Mouse (Mus musculus) right cerebral cortex, postnatal 25 days (tissue): ENCODE results near the gene Gm13278.
A peak's percentile ranks its signal among the peaks of the same experiment; 100 is the strongest.
"Not testable (repeated sequence)": the region's sequence is repeated elsewhere in the genome, so short reads cannot be mapped to it uniquely, and the experiment has no call there.

Source experiments
- DNase-seq: peaks from one replicate; pipeline ENCODE4 v3.0.0; 2022

Gene Gm13278

DNA sequence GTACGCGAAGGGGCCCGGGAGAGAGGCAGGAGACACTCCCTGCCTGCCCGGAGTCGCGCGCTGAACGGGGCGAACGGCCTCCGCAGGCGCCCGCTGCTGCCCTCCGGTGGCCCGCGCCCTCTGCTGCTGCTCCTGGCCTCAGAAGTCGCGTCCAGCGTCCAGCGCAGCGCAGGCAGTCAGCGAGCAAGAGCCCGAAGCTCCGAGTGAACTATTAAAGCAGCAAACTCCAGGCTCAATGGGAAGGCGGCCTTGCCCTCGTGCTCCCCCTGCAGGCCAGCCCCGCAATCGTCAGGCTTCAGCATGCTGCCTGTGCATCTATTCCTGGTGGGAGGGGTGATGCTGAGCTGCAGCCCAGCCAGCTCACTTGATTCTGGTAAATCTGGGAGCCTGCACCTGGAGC is at the start of gene Gm13278:
TSS of gene Gm13278 (plus strand) at position 301 of the 400 bp plus-strand sequence.
- DNase-seq = not testable (repeated sequence)

DNA sequence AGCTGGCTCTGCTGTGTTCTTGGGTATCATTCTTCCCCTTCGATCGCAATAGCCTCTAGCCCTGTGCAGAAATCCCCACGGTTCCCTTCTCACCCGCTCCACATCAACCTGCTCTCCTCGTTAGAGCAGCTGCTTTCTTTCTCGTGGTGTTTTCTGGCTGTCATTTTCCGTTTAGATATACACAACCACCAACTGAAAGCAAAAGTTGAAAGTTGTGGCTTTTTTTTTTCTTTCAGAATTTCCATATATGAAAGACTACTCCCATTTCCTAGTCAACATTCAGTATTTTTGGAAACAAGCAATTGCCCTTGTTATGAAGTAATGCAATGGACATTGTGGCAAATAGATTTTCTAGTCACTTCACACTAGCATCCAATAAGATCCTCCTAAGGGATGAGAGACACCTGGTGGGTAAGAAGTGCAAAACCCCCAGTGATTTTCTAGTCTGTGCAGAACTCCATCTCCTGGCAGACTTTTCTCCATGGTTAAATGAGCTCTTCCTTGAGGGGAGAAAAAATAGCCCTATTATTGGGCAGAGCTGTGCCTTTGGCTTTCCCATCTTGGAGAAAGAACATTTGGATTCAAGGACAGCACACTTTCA is 48.5 kb upstream of the Gm13278 start:
- no peak for DNase-seq

DNA sequence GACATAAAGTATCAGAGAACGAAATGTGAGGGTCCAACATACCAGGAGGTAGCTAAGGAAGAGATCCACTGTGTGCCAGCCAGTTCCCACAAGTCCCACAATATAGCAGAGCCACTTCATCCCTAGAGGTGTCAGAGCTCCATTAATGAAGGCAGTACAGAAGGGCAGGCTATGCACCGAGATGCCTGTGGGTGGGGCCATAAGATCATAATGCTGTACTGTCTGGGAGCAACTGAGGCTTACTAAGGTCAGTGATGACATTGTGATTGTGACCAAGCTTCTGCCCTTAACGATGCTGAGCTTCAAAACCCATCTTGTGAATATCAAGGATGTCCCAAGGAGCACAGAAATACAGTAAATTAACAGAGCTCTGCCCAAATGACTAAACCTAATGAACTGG is 47.1 kb upstream of the Gm13278 start:
- DNase-seq = no peak

DNA sequence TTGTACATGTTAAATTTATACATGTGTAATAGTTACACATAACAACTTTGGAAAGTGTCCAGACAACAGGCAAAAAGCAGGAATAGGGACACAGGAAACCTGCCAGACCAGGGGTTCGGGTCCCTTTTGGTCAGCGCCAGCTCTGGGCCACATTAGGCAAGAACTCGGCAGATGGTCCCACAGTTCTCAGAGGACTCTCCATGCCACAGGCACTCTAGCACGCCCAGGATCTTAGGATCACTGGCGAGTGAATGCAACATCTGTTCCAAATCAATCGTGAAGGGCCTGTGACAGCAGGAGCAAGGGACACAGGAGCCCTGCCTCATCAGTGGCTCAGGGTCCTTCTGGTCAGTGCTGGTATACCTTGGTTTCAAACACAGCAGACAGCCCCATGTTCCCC is 41.4 kb upstream of the Gm13278 start:
- no peak for DNase-seq

DNA sequence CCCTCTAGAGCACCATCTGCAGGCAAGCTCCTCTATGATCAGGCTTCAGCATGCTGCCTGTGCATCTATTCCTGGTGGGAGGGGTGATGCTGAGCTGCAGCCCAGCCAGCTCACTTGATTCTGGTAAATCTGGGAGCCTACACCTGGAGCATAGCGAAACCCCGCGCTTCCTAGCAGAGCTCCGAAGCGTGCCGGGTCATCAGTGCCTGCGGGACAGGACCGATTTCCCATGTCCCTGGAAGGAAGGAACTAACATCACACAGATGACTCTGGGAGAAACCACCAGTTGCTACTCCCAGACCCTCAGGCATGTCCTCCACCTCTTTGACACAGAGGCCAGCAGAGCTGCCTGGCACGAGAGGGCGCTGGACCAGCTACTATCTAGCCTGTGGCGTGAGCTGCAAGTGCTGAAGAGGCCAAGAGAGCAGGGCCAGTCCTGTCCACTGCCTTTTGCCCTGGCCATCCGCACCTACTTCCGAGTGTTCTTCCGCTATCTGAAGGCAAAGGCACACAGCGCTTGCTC is 36.5 kb upstream of the Gm13278 start, which contains the start of gene Gm13271:
TSS of gene Gm13271 (plus strand) at position 51 of the 523 bp plus-strand sequence.
- peak; percentile 62 for DNase-seq

DNA sequence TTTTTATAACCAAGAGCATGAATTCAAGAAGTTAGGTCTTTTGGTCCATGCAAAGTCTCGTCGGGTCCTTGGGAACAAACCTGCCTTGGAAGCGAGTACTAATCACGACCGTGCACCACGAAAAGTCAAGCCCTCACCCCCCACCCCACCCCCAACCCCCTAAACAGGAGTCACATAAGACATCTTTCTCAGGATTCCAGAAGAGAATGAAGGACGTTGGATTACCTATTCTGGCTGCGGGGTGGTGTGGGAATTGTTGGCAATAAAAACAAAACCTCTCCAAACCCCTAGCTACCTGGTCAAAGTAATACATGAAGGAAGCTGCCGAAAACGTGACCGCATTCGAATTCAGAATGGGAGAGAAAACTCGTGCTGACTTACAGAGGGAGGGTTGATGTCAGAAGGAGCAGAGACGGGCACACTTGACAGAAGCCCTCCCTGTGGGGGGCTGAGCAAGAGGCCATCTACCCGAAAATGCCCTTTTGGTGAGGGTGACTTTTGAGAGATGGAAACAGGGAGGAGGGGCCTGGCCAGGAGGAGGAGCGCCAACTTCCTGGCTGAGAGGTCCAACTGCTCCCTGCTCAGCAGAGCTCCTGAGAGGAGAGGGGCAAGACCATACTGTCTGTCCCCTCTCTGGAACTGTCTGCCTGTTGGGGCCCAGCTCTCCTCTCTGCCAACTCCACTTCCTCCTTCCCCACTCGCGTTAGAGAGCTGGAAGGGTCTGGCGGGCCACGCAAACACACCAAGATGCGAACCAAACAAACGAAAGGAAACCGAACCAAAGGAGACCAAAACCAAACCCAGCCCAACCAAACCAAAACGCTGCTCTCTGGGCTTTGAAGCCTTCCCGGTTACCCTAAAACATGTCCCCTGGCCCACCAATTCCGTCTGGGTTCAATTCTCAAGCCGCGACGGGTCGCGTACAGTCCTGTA is 34.5 kb upstream of the Gm13278 start:
- not testable (repeated sequence) for DNase-seq

DNA sequence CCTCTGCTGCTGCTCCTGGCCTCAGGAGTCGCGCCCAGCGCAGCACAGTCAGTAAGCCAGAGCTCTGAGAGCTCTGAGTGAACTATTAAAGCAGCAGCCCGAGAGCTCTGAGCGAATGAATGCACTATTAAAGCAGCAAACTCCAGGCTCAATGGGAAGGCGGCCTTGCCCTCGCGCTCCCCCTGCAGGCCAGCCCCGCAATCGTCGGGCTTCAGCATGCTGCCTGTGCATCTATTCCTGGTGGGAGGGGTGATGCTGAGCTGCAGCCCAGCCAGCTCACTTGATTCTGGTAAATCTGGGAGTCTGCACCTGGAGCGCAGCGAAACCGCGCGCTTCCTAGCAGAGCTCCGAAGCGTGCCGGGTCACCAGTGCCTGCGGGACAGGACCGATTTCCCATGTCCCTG is 33.7 kb upstream of the Gm13278 start:
- DNase-seq = peak; percentile 90

DNA sequence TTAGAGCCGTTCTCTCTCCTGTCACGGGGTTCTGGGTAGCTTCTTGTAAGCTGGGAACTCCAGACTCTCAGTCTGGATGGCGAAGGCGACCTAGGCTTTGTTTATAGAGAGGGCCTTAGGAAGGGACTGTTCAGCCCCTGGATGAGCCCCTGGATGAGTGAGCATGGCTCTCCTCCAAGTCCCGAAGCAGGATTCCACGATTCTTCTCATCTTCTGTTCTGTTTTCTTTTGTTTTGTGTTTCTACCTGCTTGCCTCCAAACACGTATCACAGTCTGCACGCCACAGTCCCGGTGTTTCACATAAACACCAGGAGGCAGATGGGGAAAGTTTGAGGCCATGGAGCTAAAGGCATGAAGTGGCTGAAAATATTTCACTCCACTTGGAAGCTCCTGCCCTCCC is 32.6 kb upstream of the Gm13278 start:
- not testable (repeated sequence) for DNase-seq

DNA sequence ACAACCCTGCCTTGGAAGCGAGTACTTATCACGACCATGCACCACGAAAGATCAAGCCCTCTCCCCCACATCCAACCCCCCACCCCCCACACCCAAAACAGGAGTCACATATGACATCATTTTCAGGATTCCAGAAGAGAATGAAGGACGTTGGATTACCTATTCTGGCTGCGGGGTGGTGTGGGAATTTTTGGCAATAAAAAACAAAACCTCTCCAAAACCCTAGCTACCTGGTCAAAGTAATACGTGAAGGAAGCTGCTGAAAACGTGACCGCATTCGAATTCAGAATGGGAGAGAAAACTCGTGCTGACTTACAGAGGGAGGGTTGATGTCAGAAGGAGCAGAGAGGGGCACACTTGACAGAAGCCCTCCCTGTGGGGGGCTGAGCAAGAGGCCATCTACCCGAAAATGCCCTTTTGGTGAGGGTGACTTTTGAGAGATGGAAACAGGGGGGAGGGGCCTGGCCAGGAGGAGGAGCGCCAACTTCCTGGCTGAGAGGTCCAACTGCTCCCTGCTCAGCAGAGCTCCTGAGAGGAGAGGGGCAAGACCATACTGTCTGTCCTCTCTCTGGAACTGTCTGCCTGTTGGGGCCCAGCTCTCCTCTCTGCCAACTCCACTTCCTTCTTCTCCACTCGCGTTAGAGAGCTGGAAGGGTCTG is 31.6 kb upstream of the Gm13278 start, which contains the start of gene Gm13283:
TSS of gene Gm13283 (plus strand) at position 510 of the 659 bp plus-strand sequence.
- not testable (repeated sequence) for DNase-seq

DNA sequence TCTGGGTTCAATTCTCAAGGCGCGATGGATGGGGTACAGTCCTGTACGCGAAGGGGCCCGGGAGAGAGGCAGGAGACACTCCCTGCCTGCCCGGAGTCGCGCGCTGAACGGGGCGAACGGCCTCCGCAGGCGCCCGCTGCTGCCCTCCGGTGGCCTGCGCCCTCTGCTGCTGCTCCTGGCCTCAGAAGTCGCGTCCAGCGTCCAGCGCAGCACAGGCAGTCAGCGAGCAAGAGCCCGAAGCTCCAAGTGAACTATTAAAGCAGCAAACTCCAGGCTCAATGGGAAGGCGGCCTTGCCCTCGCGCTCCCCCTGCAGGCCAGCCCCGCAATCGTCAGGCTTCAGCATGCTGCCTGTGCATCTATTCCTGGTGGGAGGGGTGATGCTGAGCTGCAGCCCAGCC is 30.9 kb upstream of the Gm13278 start:
- DNase-seq = peak; percentile 37

DNA sequence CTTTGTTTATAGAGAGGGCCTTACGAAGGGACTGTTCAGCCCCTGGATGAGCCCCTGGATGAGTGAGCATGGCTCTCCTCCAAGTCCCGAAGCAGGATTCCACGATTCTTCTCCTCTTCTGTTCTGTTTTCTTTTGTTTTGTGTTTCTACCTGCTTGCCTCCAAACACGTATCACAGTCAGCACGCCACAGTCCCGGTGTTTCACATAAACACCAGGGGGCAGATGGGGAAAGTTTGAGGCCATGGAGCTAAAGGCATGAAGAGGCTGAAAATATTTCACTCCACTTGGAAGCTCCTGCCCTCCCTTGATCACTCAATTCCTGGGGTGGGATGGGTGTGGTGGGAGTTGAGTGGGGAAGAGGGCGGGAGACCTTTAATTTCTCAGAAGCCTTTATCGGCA is 29.6 kb upstream of the Gm13278 start:
- DNase-seq = peak; percentile 63

DNA sequence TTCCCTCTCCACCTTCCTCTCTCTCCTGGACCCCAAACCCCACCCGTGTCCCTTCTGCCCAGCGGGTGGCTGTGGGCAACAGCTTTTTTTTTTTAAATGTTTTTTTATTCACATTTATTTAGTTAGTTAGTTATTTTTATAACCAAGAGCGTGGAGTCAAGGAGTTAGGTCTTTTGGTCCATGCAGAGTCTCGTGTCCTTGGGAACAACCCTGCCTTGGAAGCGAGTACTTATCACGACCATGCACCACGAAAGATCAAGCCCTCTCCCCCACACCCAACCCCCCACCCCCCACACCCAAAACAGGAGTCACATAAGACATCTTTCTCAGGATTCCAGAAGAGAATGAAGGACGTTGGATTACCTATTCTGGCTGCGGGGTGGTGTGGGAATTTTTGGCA is 29.0 kb upstream of the Gm13278 start:
- not testable (repeated sequence) for DNase-seq

DNA sequence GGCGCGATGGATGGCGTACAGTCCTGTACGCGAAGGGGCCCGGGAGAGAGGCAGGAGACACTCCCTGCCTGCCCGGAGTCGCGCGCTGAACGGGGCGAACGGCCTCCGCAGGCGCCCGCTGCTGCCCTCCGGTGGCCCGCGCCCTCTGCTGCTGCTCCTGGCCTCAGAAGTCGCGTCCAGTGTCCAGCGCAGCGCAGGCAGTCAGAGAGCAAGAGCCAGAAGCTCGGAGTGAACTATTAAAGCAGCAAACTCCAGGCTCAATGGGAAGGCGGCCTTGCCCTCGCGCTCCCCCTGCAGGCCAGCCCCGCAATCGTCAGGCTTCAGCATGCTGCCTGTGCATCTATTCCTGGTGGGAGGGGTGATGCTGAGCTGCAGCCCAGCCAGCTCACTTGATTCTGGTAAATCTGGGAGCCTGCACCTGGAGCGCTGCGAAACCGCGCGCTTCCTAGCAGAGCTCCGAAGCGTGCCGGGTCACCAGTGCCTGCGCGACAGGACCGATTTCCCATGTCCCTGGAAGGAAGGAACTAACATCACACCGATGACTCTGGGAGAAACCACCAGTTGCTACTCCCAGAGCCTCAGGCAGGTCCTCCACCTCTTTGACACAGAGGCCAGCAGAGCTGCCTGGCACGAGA is 27.8 kb upstream of the Gm13278 start:
- not testable (repeated sequence) for DNase-seq

DNA sequence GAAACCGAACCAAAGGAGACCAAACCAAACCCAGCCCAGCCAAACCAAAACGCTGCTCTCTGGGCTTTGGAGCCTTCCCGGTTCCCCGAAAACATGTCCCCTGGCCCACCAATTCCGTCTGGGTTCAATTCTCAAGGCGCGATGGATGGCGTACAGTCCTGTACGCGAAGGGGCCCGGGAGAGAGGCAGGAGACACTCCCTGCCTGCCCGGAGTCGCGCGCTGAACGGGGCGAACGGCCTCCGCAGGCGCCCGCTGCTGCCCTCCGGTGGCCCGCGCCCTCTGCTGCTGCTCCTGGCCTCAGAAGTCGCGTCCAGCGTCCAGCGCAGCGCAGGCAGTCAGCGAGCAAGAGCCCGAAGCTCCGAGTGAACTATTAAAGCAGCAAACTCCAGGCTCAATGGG is 17.8 kb upstream of the Gm13278 start, which contains the start of gene Gm13290:
TSS of gene Gm13290 (plus strand) at position 301 of the 400 bp plus-strand sequence.
- not testable (repeated sequence) for DNase-seq

DNA sequence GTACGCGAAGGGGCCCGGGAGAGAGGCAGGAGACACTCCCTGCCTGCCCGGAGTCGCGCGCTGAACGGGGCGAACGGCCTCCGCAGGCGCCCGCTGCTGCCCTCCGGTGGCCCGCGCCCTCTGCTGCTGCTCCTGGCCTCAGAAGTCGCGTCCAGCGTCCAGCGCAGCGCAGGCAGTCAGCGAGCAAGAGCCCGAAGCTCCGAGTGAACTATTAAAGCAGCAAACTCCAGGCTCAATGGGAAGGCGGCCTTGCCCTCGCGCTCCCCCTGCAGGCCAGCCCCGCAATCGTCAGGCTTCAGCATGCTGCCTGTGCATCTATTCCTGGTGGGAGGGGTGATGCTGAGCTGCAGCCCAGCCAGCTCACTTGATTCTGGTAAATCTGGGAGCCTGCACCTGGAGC is 14.7 kb upstream of the Gm13278 start, which contains the start of gene Gm13289:
TSS of gene Gm13289 (plus strand) at position 301 of the 400 bp plus-strand sequence.
- DNase-seq = not testable (repeated sequence)

DNA sequence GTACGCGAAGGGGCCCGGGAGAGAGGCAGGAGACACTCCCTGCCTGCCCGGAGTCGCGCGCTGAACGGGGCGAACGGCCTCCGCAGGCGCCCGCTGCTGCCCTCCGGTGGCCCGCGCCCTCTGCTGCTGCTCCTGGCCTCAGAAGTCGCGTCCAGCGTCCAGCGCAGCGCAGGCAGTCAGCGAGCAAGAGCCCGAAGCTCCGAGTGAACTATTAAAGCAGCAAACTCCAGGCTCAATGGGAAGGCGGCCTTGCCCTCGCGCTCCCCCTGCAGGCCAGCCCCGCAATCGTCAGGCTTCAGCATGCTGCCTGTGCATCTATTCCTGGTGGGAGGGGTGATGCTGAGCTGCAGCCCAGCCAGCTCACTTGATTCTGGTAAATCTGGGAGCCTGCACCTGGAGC is 11.8 kb upstream of the Gm13278 start, which contains the start of gene Gm13272:
TSS of gene Gm13272 (plus strand) at position 301 of the 400 bp plus-strand sequence.
- not testable (repeated sequence) for DNase-seq

DNA sequence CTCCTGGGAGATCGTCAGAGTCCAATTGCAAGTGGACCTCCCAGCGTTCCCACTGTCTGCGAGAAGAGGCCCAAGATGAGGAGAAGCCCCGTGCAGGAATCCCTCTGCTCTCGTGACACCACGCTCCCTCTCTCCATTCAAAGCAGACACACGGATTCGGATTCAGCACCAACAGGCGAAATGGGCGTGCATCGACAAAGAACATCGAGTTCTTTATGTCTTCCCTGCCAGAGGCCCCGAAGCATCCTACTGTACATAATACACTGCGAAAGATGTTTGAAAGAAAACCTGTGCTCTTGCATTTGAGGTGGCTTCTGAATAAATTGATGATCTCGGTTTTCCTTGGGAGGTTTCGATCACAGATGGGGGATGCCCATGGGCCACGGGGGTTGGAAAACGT is 11.0 kb upstream of the Gm13278 start:
- not testable (repeated sequence) for DNase-seq

DNA sequence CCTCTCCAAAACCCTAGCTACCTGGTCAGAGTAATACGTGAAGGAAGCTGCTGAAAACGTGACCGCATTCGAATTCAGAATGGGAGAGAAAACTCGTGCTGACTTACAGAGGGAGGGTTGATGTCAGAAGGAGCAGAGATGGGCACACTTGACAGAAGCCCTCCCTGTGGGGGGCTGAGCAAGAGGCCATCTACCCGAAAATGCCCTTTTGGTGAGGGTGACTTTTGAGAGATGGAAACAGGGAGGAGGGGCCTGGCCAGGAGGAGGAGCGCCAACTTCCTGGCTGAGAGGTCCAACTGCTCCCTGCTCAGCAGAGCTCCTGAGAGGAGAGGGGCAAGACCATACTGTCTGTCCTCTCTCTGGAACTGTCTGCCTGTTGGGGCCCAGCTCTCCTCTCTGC is 9.5 kb upstream of the Gm13278 start, which contains the start of gene Ifnz:
TSS of gene Ifnz (plus strand) at position 301 of the 400 bp plus-strand sequence.
- not testable (repeated sequence) for DNase-seq

DNA sequence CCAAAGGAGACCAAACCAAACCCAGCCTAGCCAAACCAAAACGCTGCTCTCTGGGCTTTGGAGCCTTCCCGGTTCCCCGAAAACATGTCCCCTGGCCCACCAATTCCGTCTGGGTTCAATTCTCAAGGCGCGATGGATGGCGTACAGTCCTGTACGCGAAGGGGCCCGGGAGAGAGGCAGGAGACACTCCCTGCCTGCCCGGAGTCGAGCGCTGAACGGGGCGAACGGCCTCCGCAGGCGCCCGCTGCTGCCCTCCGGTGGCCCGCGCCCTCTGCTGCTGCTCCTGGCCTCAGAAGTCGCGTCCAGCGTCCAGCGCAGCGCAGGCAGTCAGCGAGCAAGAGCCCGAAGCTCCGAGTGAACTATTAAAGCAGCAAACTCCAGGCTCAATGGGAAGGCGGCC is 9.0 kb upstream of the Gm13278 start:
- DNase-seq = not testable (repeated sequence)

DNA sequence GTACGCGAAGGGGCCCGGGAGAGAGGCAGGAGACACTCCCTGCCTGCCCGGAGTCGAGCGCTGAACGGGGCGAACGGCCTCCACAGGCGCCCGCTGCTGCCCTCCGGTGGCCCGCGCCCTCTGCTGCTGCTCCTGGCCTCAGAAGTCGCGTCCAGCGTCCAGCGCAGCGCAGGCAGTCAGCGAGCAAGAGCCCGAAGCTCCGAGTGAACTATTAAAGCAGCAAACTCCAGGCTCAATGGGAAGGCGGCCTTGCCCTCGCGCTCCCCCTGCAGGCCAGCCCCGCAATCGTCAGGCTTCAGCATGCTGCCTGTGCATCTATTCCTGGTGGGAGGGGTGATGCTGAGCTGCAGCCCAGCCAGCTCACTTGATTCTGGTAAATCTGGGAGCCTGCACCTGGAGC is 5.9 kb upstream of the Gm13278 start, which contains the start of gene Gm13276:
TSS of gene Gm13276 (plus strand) at position 301 of the 400 bp plus-strand sequence.
- not testable (repeated sequence) for DNase-seq

DNA sequence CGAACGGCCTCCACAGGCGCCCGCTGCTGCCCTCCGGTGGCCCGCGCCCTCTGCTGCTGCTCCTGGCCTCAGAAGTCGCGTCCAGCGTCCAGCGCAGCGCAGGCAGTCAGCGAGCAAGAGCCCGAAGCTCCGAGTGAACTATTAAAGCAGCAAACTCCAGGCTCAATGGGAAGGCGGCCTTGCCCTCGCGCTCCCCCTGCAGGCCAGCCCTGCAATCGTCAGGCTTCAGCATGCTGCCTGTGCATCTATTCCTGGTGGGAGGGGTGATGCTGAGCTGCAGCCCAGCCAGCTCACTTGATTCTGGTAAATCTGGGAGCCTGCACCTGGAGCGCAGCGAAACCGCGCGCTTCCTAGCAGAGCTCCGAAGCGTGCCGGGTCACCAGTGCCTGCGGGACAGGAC is 2.9 kb upstream of the Gm13278 start, which contains the start of gene Gm13277:
TSS of gene Gm13277 (plus strand) at position 231 of the 400 bp plus-strand sequence.
- peak; percentile 56 for DNase-seq
